Mouse (Mus musculus): ENCODE measurements around the gene St6galnac3. TPM values are rescaled to one million over a fixed set of nuclear protein-coding genes. Genes with fewer than 3 reads are reported as not detected.
"Not testable (repeated sequence)": the region's sequence is repeated elsewhere in the genome, so short reads cannot be mapped to it uniquely, and the experiment has no call there.

St6galnac3 gene
- polyA plus RNA-seq, 1 experiment from 2014 or later = 34.1 TPM

DNA sequence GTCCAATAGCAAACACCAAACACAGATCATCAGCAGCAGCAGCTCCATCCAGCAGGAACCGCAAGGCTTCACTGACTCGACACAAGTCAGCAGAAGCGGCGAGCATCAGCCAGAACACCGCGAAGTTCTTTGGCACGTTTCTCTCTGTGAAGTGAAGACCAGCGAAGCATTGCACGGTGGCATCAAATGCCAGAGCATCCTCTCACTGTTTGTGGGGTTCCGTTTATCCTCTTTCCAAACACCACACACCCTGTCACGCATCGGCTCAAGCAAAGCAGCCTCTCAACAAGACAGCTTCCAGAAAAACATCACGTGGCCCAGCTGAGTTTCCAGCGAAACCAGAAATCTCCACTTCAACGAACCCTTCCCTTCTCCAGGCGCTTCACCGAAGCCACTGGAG is 36.2 kb upstream of the St6galnac3 start:
- DNase-seq (no peak), ATAC-seq (ENCODE audit: insufficient read depth) (no peak)
- no peak overlapping the region for H3K9ac ChIP-seq
- TF ChIP-seq CTCF (IDR thresholded peaks at IDR 0.05; ENCODE audit: low read depth) = no peak
- no peak overlapping the region for H3K4me3 ChIP-seq (ENCODE audit: low read depth, low read length)
- H3K27me3 ChIP-seq (ENCODE audit: insufficient read depth, low read length) = no peaks in the 10 kb centered on the region
- H3K4me1 ChIP-seq (ENCODE audit: insufficient read depth) = no peaks in the 10 kb centered on the region
- H3K9me3 ChIP-seq (ENCODE audit: low read depth, low read length) = no peaks in the 10 kb centered on the region
- 81% methylated on average over 17 of the region's 17 CpGs for whole genome bisulfite sequencing
- no peak overlapping the region for H3K27ac ChIP-seq (ENCODE audit: low read depth)
- no peaks in the 10 kb centered on the region for H3K36me3 ChIP-seq (ENCODE audit: insufficient read depth)
- no peak overlapping the region for H3K4me2 ChIP-seq

GRCm38 (mm10) chr3:153759269-153759668 is 34.3 kb upstream of the St6galnac3 start:
- Histone ChIP-seq H3K27ac (ENCODE audit: low read depth) (no peak overlapping the region), H3K9ac (no peak overlapping the region), H3K4me2 (no peak overlapping the region), H3K27me3 (ENCODE audit: insufficient read depth, low read length) (no peaks in the 10 kb centered on the region), H3K4me1 (ENCODE audit: insufficient read depth) (no peaks in the 10 kb centered on the region), H3K4me3 (ENCODE audit: low read depth, low read length) (no peak overlapping the region), H3K9me3 (ENCODE audit: low read depth, low read length) (no peaks in the 10 kb centered on the region), H3K36me3 (ENCODE audit: insufficient read depth) (no peaks in the 10 kb centered on the region)
- TF ChIP-seq CTCF (IDR thresholded peaks at IDR 0.05; ENCODE audit: low read depth) = no peak
- ATAC-seq (ENCODE audit: insufficient read depth) = no peak
- no peak for DNase-seq

DNA sequence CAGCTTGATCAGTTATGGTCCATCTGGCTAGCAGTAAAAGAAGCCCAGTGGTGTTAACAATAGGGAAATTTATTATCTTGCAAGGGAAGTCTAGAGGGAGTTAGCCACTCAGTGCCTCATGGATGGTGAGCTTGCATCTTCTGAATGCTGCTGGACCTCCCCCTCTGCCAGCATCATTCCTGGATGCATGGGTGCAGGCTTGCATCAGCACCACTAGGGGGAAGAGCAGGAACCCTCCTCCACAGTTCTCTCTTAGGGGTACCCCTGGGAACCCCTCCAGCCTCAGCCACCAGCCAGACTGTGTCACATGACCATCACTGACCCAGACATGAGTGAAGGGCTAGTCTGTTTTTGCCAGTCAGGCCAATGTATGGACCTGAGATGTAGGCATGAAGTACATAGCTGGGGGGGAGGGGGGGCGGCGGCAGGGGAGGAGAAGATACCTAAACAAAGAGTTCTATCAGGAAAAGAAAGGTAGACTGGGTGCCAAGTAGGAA is 31.6 kb upstream of the St6galnac3 start:
- Histone ChIP-seq H3K9ac (no peak overlapping the region), H3K4me2 (no peak overlapping the region)
- ATAC-seq (ENCODE audit: insufficient read depth) = no peak

GRCm38 (mm10) chr3:153755785-153756326 is 30.9 kb upstream of the St6galnac3 start:
- H3K27ac ChIP-seq (ENCODE audit: low read depth); H3K9me3 ChIP-seq (ENCODE audit: low read depth, low read length); H3K27me3 ChIP-seq (ENCODE audit: insufficient read depth, low read length); H3K4me1 ChIP-seq (ENCODE audit: insufficient read depth); H3K4me3 ChIP-seq (ENCODE audit: low read depth, low read length); H3K9ac ChIP-seq; ATAC-seq (ENCODE audit: insufficient read depth); H3K36me3 ChIP-seq (ENCODE audit: insufficient read depth); H3K4me2 ChIP-seq; DNase-seq: not testable (repeated sequence)
- WGBS = 63% methylated on average over 14 of the region's 14 CpGs

More for the DNA sequence above, 31.6 kb upstream of the St6galnac3 start:
- Histone ChIP-seq H3K4me3 (ENCODE audit: low read depth, low read length) (no peak overlapping the region), H3K4me1 (ENCODE audit: insufficient read depth) (no peaks in the 10 kb centered on the region), H3K27ac (ENCODE audit: low read depth) (no peak overlapping the region), H3K36me3 (ENCODE audit: insufficient read depth) (no peaks in the 10 kb centered on the region), H3K9me3 (ENCODE audit: low read depth, low read length) (no peaks in the 10 kb centered on the region), H3K27me3 (ENCODE audit: insufficient read depth, low read length) (no peaks in the 10 kb centered on the region)
- no peak for DNase-seq
- 91% methylated on average over 2 of the region's 2 CpGs for WGBS
- TF ChIP-seq CTCF (IDR thresholded peaks at IDR 0.05; ENCODE audit: low read depth) = peak; percentile 35

GRCm38 (mm10) chr3:153751435-153751834 is 26.5 kb upstream of the St6galnac3 start:
- no peaks in the 10 kb centered on the region for H3K36me3 ChIP-seq (ENCODE audit: insufficient read depth)
- TF ChIP-seq CTCF (IDR thresholded peaks at IDR 0.05; ENCODE audit: low read depth) = no peak

DNA sequence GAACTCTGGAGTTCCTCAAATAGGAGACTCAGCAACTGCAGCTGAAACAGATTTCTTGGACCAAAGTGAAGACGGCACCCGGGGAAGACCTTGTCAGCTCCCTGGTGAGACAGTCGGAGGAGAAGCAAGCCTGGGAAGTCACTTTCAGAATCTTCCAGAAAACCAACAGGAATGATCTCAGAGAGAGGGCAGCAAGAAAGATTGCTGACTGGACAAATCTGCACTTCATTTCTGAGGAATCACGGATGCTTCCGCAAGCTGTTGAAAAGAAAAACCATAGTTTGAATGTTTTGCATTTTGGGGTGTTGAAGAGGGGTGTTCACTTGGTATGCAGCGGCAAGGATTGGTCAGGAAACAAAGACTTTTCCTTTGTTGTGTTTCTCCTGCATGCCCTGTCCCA is 24.4 kb upstream of the St6galnac3 start:
- H3K4me3 ChIP-seq (ENCODE audit: low read depth, low read length) = no peak overlapping the region
- 77% methylated on average over 6 of the region's 6 CpGs for WGBS
- H3K27ac ChIP-seq (ENCODE audit: low read depth) = no peak overlapping the region
- H3K36me3 ChIP-seq (ENCODE audit: insufficient read depth) = no peaks in the 10 kb centered on the region
- no peaks in the 10 kb centered on the region for H3K4me1 ChIP-seq (ENCODE audit: insufficient read depth)
- ATAC-seq (ENCODE audit: insufficient read depth) (no peak), DNase-seq (no peak)
- no peak overlapping the region for H3K9ac ChIP-seq
- H3K4me2 ChIP-seq = no peak overlapping the region
- H3K27me3 ChIP-seq (ENCODE audit: insufficient read depth, low read length) = no peaks in the 10 kb centered on the region
- TF ChIP-seq CTCF (IDR thresholded peaks at IDR 0.05; ENCODE audit: low read depth) = no peak
- H3K9me3 ChIP-seq (ENCODE audit: low read depth, low read length) = no peaks in the 10 kb centered on the region

More at GRCm38 (mm10) chr3:153751435-153751834, 26.5 kb upstream of the St6galnac3 start:
- no peaks in the 10 kb centered on the region for H3K27me3 ChIP-seq (ENCODE audit: insufficient read depth, low read length)
- H3K4me2 ChIP-seq = no peak overlapping the region
- 38% methylated on average over 1 of the region's 1 CpGs for WGBS
- no peak overlapping the region for H3K9ac ChIP-seq
- ATAC-seq (ENCODE audit: insufficient read depth) (no peak), DNase-seq (no peak)
- H3K4me3 ChIP-seq (ENCODE audit: low read depth, low read length) = no peak overlapping the region
- no peak overlapping the region for H3K27ac ChIP-seq (ENCODE audit: low read depth)
- H3K9me3 ChIP-seq (ENCODE audit: low read depth, low read length) = no peaks in the 10 kb centered on the region
- H3K4me1 ChIP-seq (ENCODE audit: insufficient read depth) = no peaks in the 10 kb centered on the region

GRCm38 (mm10) chr3:153748293-153748692 is 23.3 kb upstream of the St6galnac3 start:
- ATAC-seq (ENCODE audit: insufficient read depth) (no peak), DNase-seq (no peak)
- no peak for TF ChIP-seq CTCF (IDR thresholded peaks at IDR 0.05; ENCODE audit: low read depth)
- Histone ChIP-seq H3K4me2 (no peak overlapping the region), H3K9ac (no peak overlapping the region), H3K36me3 (ENCODE audit: insufficient read depth) (no peaks in the 10 kb centered on the region), H3K4me1 (ENCODE audit: insufficient read depth) (no peaks in the 10 kb centered on the region), H3K27me3 (ENCODE audit: insufficient read depth, low read length) (no peaks in the 10 kb centered on the region), H3K27ac (ENCODE audit: low read depth) (no peak overlapping the region), H3K9me3 (ENCODE audit: low read depth, low read length) (no peaks in the 10 kb centered on the region), H3K4me3 (ENCODE audit: low read depth, low read length) (no peak overlapping the region)
- WGBS = 84% methylated on average over 3 of the region's 3 CpGs
